Mouse (Mus musculus) olfactory bulb, adult 2 months (tissue): Measurements from ENCODE around the gene Tfcp2l1.

Experiments
- CTCF ChIP-seq: fragments of 200-500 bp; IDR thresholded peaks from 2 replicates; pipeline ENCODE4 v1.5.1; 2012; ENCODE audit warnings: low read depth, mild to moderate bottlenecking, low read length, moderate library complexity; ENCODE audit not compliant: insufficient read depth
- POLR2A ChIP-seq: fragments of 200-500 bp; IDR thresholded peaks from 2 replicates; pipeline ENCODE4 v1.6.1; 2012; ENCODE audit warnings: mild to moderate bottlenecking, low read depth, low read length, moderate library complexity; ENCODE audit not compliant: insufficient read depth

GRCm38 (mm10) chr1:118597475-118598213 is 30.1 kb upstream of the Tfcp2l1 start:
- TF ChIP-seq CTCF (no peak), POLR2A (no peak)
